Mouse (Mus musculus): ENCODE measurements around the gene Slc1a6. TPM values are rescaled to one million over a fixed set of nuclear protein-coding genes. Genes with fewer than 3 reads are reported as not detected.

The Slc1a6 gene
- total RNA-seq (2023) = not detected in 4 replicates

GRCm38 (mm10) chr10:78779981-78780651 is at the start of gene Slc1a6:
Gene Slc1a6, plus strand, starts transcription at chr10:78780496.

GRCm38 (mm10) chr10:78752452-78753191 is 27.7 kb upstream of the Slc1a6 start, which contains the start of gene Ccdc105:
Gene Ccdc105, minus strand, starts transcription at chr10:78753065.

GRCm38 (mm10) chr10:78852066-78852465 is 71.8 kb downstream of the Slc1a6 start, which contains the start of gene Olfr1356:
Gene Olfr1356, minus strand, starts transcription at chr10:78852166.

Other genes with a start within 250 kb of the Slc1a6 start
- gene Ilvbl, start 206.2 kb upstream of the Slc1a6 start, total RNA-seq (2023) = 87.6 to 101 TPM (median 88.0 TPM) in 4 replicates
- gene Syde1, start 188.5 kb upstream of the Slc1a6 start, total RNA-seq (2023) = 0.75 to 1.3 TPM (median 1.1 TPM) in 4 replicates
- gene Olfr1357, start 162.4 kb upstream of the Slc1a6 start, total RNA-seq (2023) = not detected in 4 replicates
- gene Casp14, start 62.2 kb upstream of the Slc1a6 start, total RNA-seq (2023) = not detected in 4 replicates
- not detected in 4 replicates for gene Ccdc105, start 27.4 kb upstream of the Slc1a6 start, total RNA-seq (2023)
- gene Olfr1356, start 71.7 kb downstream of the Slc1a6 start, total RNA-seq (2023) = not detected in 4 replicates
- gene Olfr1355, start 95.0 kb downstream of the Slc1a6 start, total RNA-seq (2023) = not detected in 4 replicates
- gene Olfr1354, start 132.7 kb downstream of the Slc1a6 start, total RNA-seq (2023) = not detected in 4 replicates
- not detected in 4 replicates for gene Olfr8, start 170.1 kb downstream of the Slc1a6 start, total RNA-seq (2023)
- not detected in 4 replicates for gene Olfr1353, start 182.8 kb downstream of the Slc1a6 start, total RNA-seq (2023)
- gene Olfr1352, start 200.6 kb downstream of the Slc1a6 start, total RNA-seq (2023) = not detected in 4 replicates
- gene Olfr1351, start 232.0 kb downstream of the Slc1a6 start, total RNA-seq (2023) = not detected in 4 replicates
- not detected in 4 replicates for gene Olfr57, start 248.2 kb downstream of the Slc1a6 start, total RNA-seq (2023)